In the genomic region with DNA sequence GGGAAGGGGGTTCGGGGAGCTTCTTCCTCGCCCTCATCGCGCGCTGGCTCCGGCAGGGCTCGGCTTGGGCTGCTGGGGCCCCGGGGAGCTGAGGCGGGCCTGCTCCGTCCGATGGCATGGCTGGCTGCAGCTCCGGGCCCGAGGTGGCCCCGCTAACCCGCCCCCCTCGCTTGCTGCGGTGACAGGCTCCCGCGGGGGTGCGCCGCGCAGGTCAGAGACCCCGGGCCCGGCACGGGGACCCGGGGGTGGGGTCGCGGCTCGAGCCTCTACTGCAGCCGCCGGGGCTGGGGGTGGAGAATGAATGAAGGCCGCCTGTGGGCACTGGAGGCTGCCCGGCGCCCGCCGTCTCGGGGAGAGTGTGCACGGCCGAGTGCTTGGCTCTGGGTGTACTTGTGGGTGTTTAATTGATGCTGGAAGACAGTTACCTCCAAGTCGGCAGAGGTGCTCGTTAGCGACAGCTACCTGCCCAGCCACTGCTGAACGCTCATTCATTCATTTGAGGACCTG, we compare ENCODE assay signal across 8 mouse cellular contexts. TPM values are rescaled to one million over a fixed set of nuclear protein-coding genes. Genes with fewer than 3 reads are reported as not detected.
A peak's percentile ranks its signal among the peaks of the same experiment; 100 is the strongest.
DNase-seq lines count a peak whose midpoint lies in the region; ATAC-seq and TF ChIP-seq lines count a peak whose summit lies in the region.

No protein-coding gene starts in this region.

- WGBS in lung, embryonic 16.5 days: under 1% methylated on average over 40 of the region's 43 CpGs
- 5% methylated on average over 43 of the region's 43 CpGs for WGBS in forebrain, postnatal 0 days
- under 1% methylated on average over 43 of the region's 43 CpGs for WGBS in limb, embryonic 12.5 days
- under 1% methylated on average over 42 of the region's 43 CpGs for whole genome bisulfite sequencing in neural tube, embryonic 15.5 days

- no peaks in the 10 kb centered on the region for H3K27me3 ChIP-seq in lung, embryonic 16.5 days (ENCODE audit: control insufficient read depth, insufficient read depth, low read depth, low read length)
- H3K27me3 ChIP-seq in forebrain, postnatal 0 days (ENCODE audit: insufficient read depth, low read length): no peaks in the 10 kb centered on the region
- no peaks in the 10 kb centered on the region for H3K27me3 ChIP-seq in limb, embryonic 12.5 days
- H3K27me3 ChIP-seq in neural tube, embryonic 15.5 days (replicated peaks): 0 out of 2 replicates have a peak, but pooled peaks cover 5% of the 10 kb centered on the region

- ATAC-seq in lung, embryonic 16.5 days (ENCODE audit: low read depth): peak; percentile 53
- peak; percentile 68 for ATAC-seq in forebrain, postnatal 0 days
- peak; percentile 53; the same call in 1 of the 2 replicates for ATAC-seq in limb, embryonic 12.5 days (ENCODE audit: insufficient number of reproducible peaks, insufficient read depth, low FRiP score, low TSS enrichment, low read depth)
- ATAC-seq in neural tube, embryonic 15.5 days (ENCODE audit: low FRiP score): peak; percentile 63
- ATAC-seq in inflammation-experienced regulatory T-cells, adult 6 months: no peak

- no peaks in the 10 kb centered on the region for H3K9me3 ChIP-seq in lung, embryonic 16.5 days (ENCODE audit: control insufficient read depth, low read length)
- H3K9me3 ChIP-seq in forebrain, postnatal 0 days (ENCODE audit: low read length): no peaks in the 10 kb centered on the region
- H3K9me3 ChIP-seq in limb, embryonic 12.5 days: no peaks in the 10 kb centered on the region
- H3K9me3 ChIP-seq in neural tube, embryonic 15.5 days (replicated peaks): no peaks in the 10 kb centered on the region

- peak overlapping the region; percentile 78 for H3K4me3 ChIP-seq in lung, embryonic 16.5 days (ENCODE audit: low read length)
- peak overlapping the region; percentile 88 for H3K4me3 ChIP-seq in forebrain, postnatal 0 days (ENCODE audit: low read depth, low read length)
- H3K4me3 ChIP-seq in limb, embryonic 12.5 days (replicated peaks): peak overlapping the region; percentile 99
- H3K4me3 ChIP-seq in neural tube, embryonic 15.5 days (replicated peaks): peak overlapping the region; percentile 99

- H3K27ac ChIP-seq in lung, embryonic 16.5 days (ENCODE audit: low read length): peak overlapping the region; percentile 78
- H3K27ac ChIP-seq in forebrain, postnatal 0 days (ENCODE audit: low read depth, low read length): peak overlapping the region; percentile 96
- H3K27ac ChIP-seq in limb, embryonic 12.5 days: peak overlapping the region; percentile 92
- peak overlapping the region; percentile 95 for H3K27ac ChIP-seq in neural tube, embryonic 15.5 days (replicated peaks)

- peak overlapping the region; percentile 90 for H3K4me2 ChIP-seq in lung, embryonic 16.5 days (ENCODE audit: low read depth, low read length)
- peak overlapping the region; percentile 57 for H3K4me2 ChIP-seq in forebrain, postnatal 0 days (ENCODE audit: low read depth)
- peak overlapping the region; percentile 79 for H3K4me2 ChIP-seq in limb, embryonic 12.5 days
- peak overlapping the region; percentile 80 for H3K4me2 ChIP-seq in neural tube, embryonic 15.5 days

- peaks cover 16% of the 10 kb centered on the region for H3K4me1 ChIP-seq in lung, embryonic 16.5 days (replicated peaks; ENCODE audit: control insufficient read depth, insufficient read depth, low read length)
- H3K4me1 ChIP-seq in forebrain, postnatal 0 days (ENCODE audit: insufficient read depth): 0 out of 2 replicates have a peak, but pooled peaks cover 9% of the 10 kb centered on the region
- H3K4me1 ChIP-seq in limb, embryonic 12.5 days (replicated peaks): peaks cover 45% of the 10 kb centered on the region
- H3K4me1 ChIP-seq in neural tube, embryonic 15.5 days: peaks cover 32% of the 10 kb centered on the region

- DNase-seq in adrenal gland, adult (ENCODE audit: inconsistent age in 2 of 2, low spot score in 1 of 2): peak; percentile 46 to 74
- DNase-seq in adrenal gland, adult 18-20 months (ENCODE audit: low spot score in 2 of 2): no peak
- no peak for DNase-seq in lung, adult 18-20 months
- peak; percentile 42 for DNase-seq in forebrain, postnatal 0 days

- H3K36me3 ChIP-seq in lung, embryonic 16.5 days (ENCODE audit: control insufficient read depth, insufficient read depth, low read length): no peaks in the 10 kb centered on the region
- H3K36me3 ChIP-seq in forebrain, postnatal 0 days (ENCODE audit: insufficient read depth): no peaks in the 10 kb centered on the region
- no peaks in the 10 kb centered on the region for H3K36me3 ChIP-seq in limb, embryonic 12.5 days
- no peaks in the 10 kb centered on the region for H3K36me3 ChIP-seq in neural tube, embryonic 15.5 days

- no peak for TF ChIP-seq CTCF in forebrain, postnatal 0 days (IDR thresholded peaks at IDR 0.05; ENCODE audit: low read depth)

- H3K9ac ChIP-seq in lung, embryonic 16.5 days (ENCODE audit: low read length): peak overlapping the region; percentile 89
- peak overlapping the region; percentile 85 for H3K9ac ChIP-seq in forebrain, postnatal 0 days
- peak overlapping the region; percentile 96 for H3K9ac ChIP-seq in limb, embryonic 12.5 days (replicated peaks)
- H3K9ac ChIP-seq in neural tube, embryonic 15.5 days (replicated peaks): peak overlapping the region; percentile 87

RNA-seq across cellular contexts. Expression of a gene that starts 0.5 kb away (rescaled TPM):
- total RNA-seq in adrenal gland, adult 18-20 months (2021): 10 to 100 TPM; 18.5 to 21.3 TPM
- 16.5 and 18.2 TPM in 2 replicates for polyA plus RNA-seq in lung, embryonic 16.5 days (2015; fragmentation: Nextera tagmentation; extraction: Ambion mirVana)
- total RNA-seq in forebrain, postnatal 0 days (2014; rRNA removed): 35.4 and 43.4 TPM in 2 replicates
- polyA plus RNA-seq in forebrain, postnatal 0 days (2015; fragmentation: Nextera tagmentation; extraction: Ambion mirVana): 7.7 and 16.8 TPM in 2 replicates
- 24.9 and 25.4 TPM in 2 replicates for polyA plus RNA-seq in limb, embryonic 12.5 days (2016; fragmentation: Nextera tagmentation; extraction: Ambion mirVana)
- polyA plus RNA-seq in neural tube, embryonic 15.5 days (2015; fragmentation: Nextera tagmentation; extraction: Ambion mirVana): 29.8 and 33.3 TPM in 2 replicates
- 10 to 100 TPM; 11.8 to 24.1 (median 20.5) TPM for polyA plus RNA-seq in inflammation-experienced regulatory T-cells, adult 6 months (2017; shearing (Covaris generic))

RNA-seq across cellular contexts. Expression of a gene that starts 19.7 kb away (rescaled TPM):
- total RNA-seq in adrenal gland, adult 18-20 months (2021): not detected
- 0.80 and 1.4 TPM in 2 replicates for polyA plus RNA-seq in lung, embryonic 16.5 days (2015; fragmentation: Nextera tagmentation; extraction: Ambion mirVana)
- total RNA-seq in forebrain, postnatal 0 days (2014; rRNA removed): not detected in 2 replicates
- not detected in 2 replicates for polyA plus RNA-seq in forebrain, postnatal 0 days (2015; fragmentation: Nextera tagmentation; extraction: Ambion mirVana)
- 0.55 and 2.2 TPM in 2 replicates for polyA plus RNA-seq in limb, embryonic 12.5 days (2016; fragmentation: Nextera tagmentation; extraction: Ambion mirVana)
- polyA plus RNA-seq in neural tube, embryonic 15.5 days (2015; fragmentation: Nextera tagmentation; extraction: Ambion mirVana): 0.87 TPM in 1 of 2 replicates, not detected in the other
- polyA plus RNA-seq in inflammation-experienced regulatory T-cells, adult 6 months (2017; shearing (Covaris generic)): not detected

RNA-seq across cellular contexts. Expression of a gene that starts 57.9 kb away (rescaled TPM):
- total RNA-seq in adrenal gland, adult 18-20 months (2021): 10 to 100 TPM; 15.2 to 17.2 TPM
- polyA plus RNA-seq in lung, embryonic 16.5 days (2015; fragmentation: Nextera tagmentation; extraction: Ambion mirVana): 45.0 and 45.7 TPM in 2 replicates
- 26.9 and 33.3 TPM in 2 replicates for total RNA-seq in forebrain, postnatal 0 days (2014; rRNA removed)
- 20.0 and 32.7 TPM in 2 replicates for polyA plus RNA-seq in forebrain, postnatal 0 days (2015; fragmentation: Nextera tagmentation; extraction: Ambion mirVana)
- 56.7 and 59.1 TPM in 2 replicates for polyA plus RNA-seq in limb, embryonic 12.5 days (2016; fragmentation: Nextera tagmentation; extraction: Ambion mirVana)
- polyA plus RNA-seq in neural tube, embryonic 15.5 days (2015; fragmentation: Nextera tagmentation; extraction: Ambion mirVana): 37.2 and 40.1 TPM in 2 replicates
- polyA plus RNA-seq in inflammation-experienced regulatory T-cells, adult 6 months (2017; shearing (Covaris generic)): 10 to 100 TPM; 11.3 to 17.4 (median 16.2) TPM

RNA-seq across cellular contexts. Expression of a gene that starts 58.0 kb away (rescaled TPM):
- 1 to 10 TPM in 1 of 2 experiments, under 1 TPM in 1; 0.60 to 1.2 TPM for total RNA-seq in adrenal gland, adult 18-20 months (2021)
- 6.5 and 9.6 TPM in 2 replicates for polyA plus RNA-seq in lung, embryonic 16.5 days (2015; fragmentation: Nextera tagmentation; extraction: Ambion mirVana)
- not detected in 2 replicates for total RNA-seq in forebrain, postnatal 0 days (2014; rRNA removed)
- 3.1 and 3.6 TPM in 2 replicates for polyA plus RNA-seq in forebrain, postnatal 0 days (2015; fragmentation: Nextera tagmentation; extraction: Ambion mirVana)
- polyA plus RNA-seq in limb, embryonic 12.5 days (2016; fragmentation: Nextera tagmentation; extraction: Ambion mirVana): 0.76 and 1.8 TPM in 2 replicates
- 1.5 TPM in 2 replicates for polyA plus RNA-seq in neural tube, embryonic 15.5 days (2015; fragmentation: Nextera tagmentation; extraction: Ambion mirVana)
- 1 to 10 TPM in 1 of 3 experiments, not detected in 2; 1.1 TPM for polyA plus RNA-seq in inflammation-experienced regulatory T-cells, adult 6 months (2017; shearing (Covaris generic))

RNA-seq across cellular contexts. Expression of a gene that starts 58.5 kb away (rescaled TPM):
- under 1 TPM; 0.38 to 0.63 TPM for total RNA-seq in adrenal gland, adult 18-20 months (2021)
- 4.2 and 4.7 TPM in 2 replicates for polyA plus RNA-seq in lung, embryonic 16.5 days (2015; fragmentation: Nextera tagmentation; extraction: Ambion mirVana)
- 1.1 and 1.7 TPM in 2 replicates for total RNA-seq in forebrain, postnatal 0 days (2014; rRNA removed)
- 3.4 and 5.2 TPM in 2 replicates for polyA plus RNA-seq in forebrain, postnatal 0 days (2015; fragmentation: Nextera tagmentation; extraction: Ambion mirVana)
- polyA plus RNA-seq in limb, embryonic 12.5 days (2016; fragmentation: Nextera tagmentation; extraction: Ambion mirVana): 0.39 and 0.49 TPM in 2 replicates
- polyA plus RNA-seq in neural tube, embryonic 15.5 days (2015; fragmentation: Nextera tagmentation; extraction: Ambion mirVana): 1.7 and 1.8 TPM in 2 replicates
- not detected for polyA plus RNA-seq in inflammation-experienced regulatory T-cells, adult 6 months (2017; shearing (Covaris generic))

Comparison
In these comparisons a context has a peak if more than half of its experiments do, and no peak if none do; other contexts are left out.
1. DNase-seq: peak in adrenal gland, adult (2 of 2) and forebrain, postnatal 0 days (single experiment); none in adrenal gland, adult 18-20 months (0 of 2) and lung, adult 18-20 months (0 of 2).
2. Peak in every context shown above with its lines, with median percentiles within 50 percentile points of each other: H3K27ac ChIP-seq, H3K4me2 ChIP-seq, H3K4me3 ChIP-seq and H3K9ac ChIP-seq.